Mouse (Mus musculus) cerebellum, adult 2 months (tissue): ENCODE results near the gene Them7.

Source experiments
- CTCF ChIP-seq: fragments of 200-500 bp; IDR thresholded peaks from 2 replicates; pipeline ENCODE4 v1.5.1; 2011; ENCODE audit warnings: low read depth, mild to moderate bottlenecking, control low read depth, low read length, moderate library complexity, borderline replicate concordance; ENCODE audit not compliant: insufficient read depth
- POLR2A ChIP-seq: fragments of 200-500 bp; IDR thresholded peaks from 2 replicates; pipeline ENCODE4 v1.6.1; 2011; ENCODE audit warnings: low read length, control low read depth, borderline replicate concordance; ENCODE audit not compliant: insufficient read depth

GRCm38 (mm10) chr2:105391414-105391784, 167.3 kb downstream of the Them7 start:
- no peak for TF ChIP-seq CTCF
- TF ChIP-seq POLR2A: no peak
